Mouse (Mus musculus): ENCODE data around the gene Fat1.

DNA sequence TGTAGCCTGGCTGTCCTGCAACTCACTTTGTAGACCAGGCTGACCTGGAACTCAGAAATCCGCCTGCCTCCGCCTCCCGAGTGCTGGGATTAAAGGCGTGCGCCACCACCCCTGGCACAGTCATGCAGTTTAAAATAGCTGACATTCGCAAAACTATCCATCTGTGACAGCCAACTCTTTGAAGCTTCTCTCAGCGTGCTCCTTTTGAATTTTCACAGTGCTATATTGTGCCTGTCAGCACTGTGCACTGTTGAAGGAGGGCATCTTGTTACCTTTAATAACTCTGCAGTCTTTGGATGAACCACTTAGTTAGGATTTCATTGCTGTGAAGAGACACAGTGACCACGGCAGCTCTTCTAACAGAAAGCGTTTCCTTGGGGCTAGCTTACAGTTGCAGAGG is 117.4 kb downstream of the Fat1 start:
- TF ChIP-seq POLR2A (IDR thresholded peaks at IDR 0.05; ENCODE audit: insufficient read length, low read depth) (no peak), CEBPB (IDR thresholded peaks at IDR 0.05; ENCODE audit: insufficient read depth, poor library complexity, severe bottlenecking) (no peak), MYOD1 (IDR thresholded peaks at IDR 0.05; ENCODE audit: control insufficient read depth in 1 of 3, insufficient read length in 2 of 3, low read depth in 2 of 3) (no peak), MAX (IDR thresholded peaks at IDR 0.05; ENCODE audit: low read depth) (no peak), POLR2AphosphoS2 (IDR thresholded peaks at IDR 0.05; ENCODE audit: insufficient read length, low read depth) (no peak), E2F4 (IDR thresholded peaks at IDR 0.05; ENCODE audit: insufficient read depth) (no peak), TCF3 (IDR thresholded peaks at IDR 0.05; ENCODE audit: insufficient read length, low read depth) (no peak), USF1 (IDR thresholded peaks at IDR 0.05; ENCODE audit: low read depth) (no peak), SRF (IDR thresholded peaks at IDR 0.05; ENCODE audit: control insufficient read depth, insufficient read length, low read depth) (no peak)

Data from myocyte (in vitro differentiated cells).